Mouse (Mus musculus) G1E (cell line): ENCODE measurements around the gene Micu1.

Experiments used
- CTCF ChIP-seq: IDR thresholded peaks from 2 replicates; pipeline ENCODE4 v1.5.1; 2012; ENCODE audit warnings: low read depth, low read length, inconsistent platforms, mixed read lengths
- GATA1 ChIP-seq: IDR thresholded peaks from 2 replicates; pipeline ENCODE4 v1.6.1; 2012; ENCODE audit warnings: borderline replicate concordance, low read length, inconsistent platforms, mixed read lengths

- TF ChIP-seq CTCF (no peak), GATA1 (no peak)
Measured at GRCm38 (mm10) chr10:59902606-59902990, 200.3 kb downstream of the Micu1 start.
